Mouse (Mus musculus) G1E (cell line): ENCODE measurements at regions not wholly inside any gene's neighbourhood (a gene's known extent, or its start where the extent isn't known, plus 50 kb on each side); places are given as distances from the start of the nearest gene placed in this dataset.

Experiments used
- ATAC-seq: 2 replicates; pipeline ENCODE4 v1.8.0; 2016; ENCODE audit warnings: mild to moderate bottlenecking; ENCODE audit not compliant: insufficient number of reproducible peaks, poor library complexity, low FRiP score, severe bottlenecking; ENCODE audit errors: extremely low read depth
- DNase-seq: peaks from one replicate; pipeline ENCODE4 v3.0.0; 2012; ENCODE audit warnings: low spot score
- H3K27me3 ChIP-seq: 2 replicates; pipeline ENCODE4 v1.6.1; 2012; ENCODE audit warnings: mild to moderate bottlenecking, low read length, inconsistent platforms; ENCODE audit not compliant: insufficient read depth
- H3K36me3 ChIP-seq: replicated peaks from 2 replicates; pipeline ENCODE3; 2012; ENCODE audit warnings: mild to moderate bottlenecking, inconsistent platforms
- H3K4me1 ChIP-seq: 2 replicates; pipeline ENCODE4 v1.6.1; 2012; ENCODE audit warnings: low read depth, low read length, inconsistent platforms, mixed read lengths; ENCODE audit not compliant: insufficient read depth
- H3K4me3 ChIP-seq: 2 replicates; pipeline ENCODE4 v1.5.1; 2012; ENCODE audit warnings: low read depth, mild to moderate bottlenecking, inconsistent platforms, low read length, moderate library complexity, mixed read lengths
- H3K9me3 ChIP-seq: replicated peaks from 2 replicates; pipeline ENCODE4 v1.6.1; 2012; ENCODE audit warnings: inconsistent platforms
- CTCF ChIP-seq: IDR thresholded peaks from 2 replicates; pipeline ENCODE4 v1.5.1; 2012; ENCODE audit warnings: low read depth, low read length, inconsistent platforms, mixed read lengths
- GATA1 ChIP-seq: IDR thresholded peaks from 2 replicates; pipeline ENCODE4 v1.6.1; 2012; ENCODE audit warnings: borderline replicate concordance, low read length, inconsistent platforms, mixed read lengths
- GATA2 ChIP-seq: IDR thresholded peaks from 2 replicates; pipeline ENCODE4 v1.6.1; 2012; ENCODE audit warnings: low read depth, low read length, inconsistent platforms, borderline replicate concordance
- POLR2AphosphoS5 ChIP-seq: IDR thresholded peaks from 2 replicates; pipeline ENCODE4 v1.6.1; 2012; ENCODE audit warnings: low read depth, low read length, inconsistent platforms; ENCODE audit not compliant: insufficient replicate concordance
- TAL1 ChIP-seq: conservative IDR thresholded peaks from 2 replicates; pipeline ENCODE4 v1.6.1; 2012; ENCODE audit warnings: low read depth, low read length, inconsistent platforms, mixed read lengths

- TF ChIP-seq POLR2AphosphoS5 (no peak), GATA2 (no peak)
- DNase-seq: no peak
- ATAC-seq: no peak
- peaks cover 2% of the 10 kb centered on the region; the same call in 1 of the 2 replicates for H3K9me3 ChIP-seq
- no peak overlapping the region for H3K4me3 ChIP-seq
- no peaks in the 10 kb centered on the region for H3K36me3 ChIP-seq
- H3K4me1 ChIP-seq: 0 out of 2 replicates have a peak, but pooled peaks cover 2% of the 10 kb centered on the region
- H3K27me3 ChIP-seq: peaks cover 15% of the 10 kb centered on the region
Observed at GRCm38 (mm10) chr11:19870136-19870535, 54.0 kb upstream of the Spred2 start.

GRCm38 (mm10) chr11:19873796-19874195, 50.4 kb upstream of the Spred2 start:
- DNase-seq (no peak), ATAC-seq (no peak)
- TF ChIP-seq POLR2AphosphoS5 (no peak), GATA1 (no peak), GATA2 (no peak), TAL1 (no peak), CTCF (no peak)
- Histone ChIP-seq H3K9me3 (no peaks in the 10 kb centered on the region), H3K4me3 (no peak overlapping the region), H3K4me1 (no peaks in the 10 kb centered on the region), H3K36me3 (no peaks in the 10 kb centered on the region), H3K27me3 (peaks cover 18% of the 10 kb centered on the region)
